Mouse (Mus musculus): ENCODE results near the gene Lrrc8c.

The Lrrc8c gene

GRCm38 (mm10) chr5:105600998-105601397 lies 81.8 kb downstream of the Lrrc8c start:
- DNase-seq (ENCODE audit: low spot score in 2 of 2), result no peak

GRCm38 (mm10) chr5:105602585-105602984 lies 83.4 kb downstream of the Lrrc8c start:
- DNase-seq (ENCODE audit: low spot score in 2 of 2), result peak in 1 of 2 experiments; percentile 25

GRCm38 (mm10) chr5:105605736-105606135 lies 86.5 kb downstream of the Lrrc8c start:
- DNase-seq (ENCODE audit: low spot score in 2 of 2), result no peak

- DNase-seq (ENCODE audit: low spot score in 2 of 2), result no peak
These were observed 90.5 kb downstream of the Lrrc8c start for GRCm38 (mm10) chr5:105609683-105610082.

GRCm38 (mm10) chr5:105613002-105613401 lies 93.8 kb downstream of the Lrrc8c start:
- no peak for DNase-seq (ENCODE audit: low spot score in 2 of 2)

- no peak for DNase-seq (ENCODE audit: low spot score in 2 of 2)
These were observed 94.8 kb downstream of the Lrrc8c start for GRCm38 (mm10) chr5:105614000-105614399.

- DNase-seq (ENCODE audit: low spot score in 2 of 2), result no peak
These were observed 95.7 kb downstream of the Lrrc8c start for GRCm38 (mm10) chr5:105614682-105615434.

GRCm38 (mm10) chr5:105615871-105616454 lies 96.8 kb downstream of the Lrrc8c start:
- DNase-seq (ENCODE audit: low spot score in 2 of 2), result no peak

GRCm38 (mm10) chr5:105616538-105616937 lies 97.3 kb downstream of the Lrrc8c start:
- DNase-seq (ENCODE audit: low spot score in 2 of 2), result no peak

- DNase-seq (ENCODE audit: low spot score in 2 of 2), result no peak
These were observed 99.3 kb downstream of the Lrrc8c start for GRCm38 (mm10) chr5:105618510-105618909.

GRCm38 (mm10) chr5:105619666-105620065 lies 100.5 kb downstream of the Lrrc8c start:
- DNase-seq (ENCODE audit: low spot score in 2 of 2), result no peak

- DNase-seq (ENCODE audit: low spot score in 2 of 2), result peak in 1 of 2 experiments; percentile 38
These were observed 101.4 kb downstream of the Lrrc8c start for GRCm38 (mm10) chr5:105620505-105621116.

- no peak for DNase-seq (ENCODE audit: low spot score in 2 of 2)
These were observed 104.0 kb downstream of the Lrrc8c start for GRCm38 (mm10) chr5:105623074-105623713.

- DNase-seq (ENCODE audit: low spot score in 2 of 2), result no peak
These were observed 105.1 kb downstream of the Lrrc8c start for GRCm38 (mm10) chr5:105624257-105624656.

- DNase-seq (ENCODE audit: low spot score in 2 of 2), result no peak
These were observed 106.4 kb downstream of the Lrrc8c start for GRCm38 (mm10) chr5:105625504-105626150.

GRCm38 (mm10) chr5:105626355-105626754 lies 107.2 kb downstream of the Lrrc8c start:
- no peak for DNase-seq (ENCODE audit: low spot score in 2 of 2)

GRCm38 (mm10) chr5:105627093-105627492 lies 107.9 kb downstream of the Lrrc8c start:
- no peak for DNase-seq (ENCODE audit: low spot score in 2 of 2)

- no peak for DNase-seq (ENCODE audit: low spot score in 2 of 2)
These were observed 110.8 kb downstream of the Lrrc8c start for GRCm38 (mm10) chr5:105629955-105630354.

GRCm38 (mm10) chr5:105632066-105632465 lies 112.9 kb downstream of the Lrrc8c start:
- DNase-seq (ENCODE audit: low spot score in 2 of 2), result no peak

- no peak for DNase-seq (ENCODE audit: low spot score in 2 of 2)
These were observed 116.4 kb downstream of the Lrrc8c start for GRCm38 (mm10) chr5:105635576-105635975.

- DNase-seq (ENCODE audit: low spot score in 2 of 2), result no peak
These were observed 117.5 kb downstream of the Lrrc8c start for GRCm38 (mm10) chr5:105636484-105637191.

Data from urinary bladder, postnatal 4 days (tissue).